Mouse (Mus musculus): Measurements from ENCODE around the gene Gpatch3.

Gene Gpatch3

GRCm38 (mm10) chr4:133619473-133620136, 45.1 kb downstream of the Gpatch3 start:
- DNase-seq (ENCODE audit: low spot score in 2 of 2) = no peak

- no peak for DNase-seq (ENCODE audit: low spot score in 2 of 2)
Measured at GRCm38 (mm10) chr4:133620668-133621067, 46.1 kb downstream of the Gpatch3 start.

- peak; percentile 37 to 48 for DNase-seq (ENCODE audit: low spot score in 2 of 2)
Measured at GRCm38 (mm10) chr4:133622161-133622695, 47.7 kb downstream of the Gpatch3 start.

- DNase-seq (ENCODE audit: low spot score in 2 of 2) = no peak
Measured at GRCm38 (mm10) chr4:133624830-133625229, 50.3 kb downstream of the Gpatch3 start.

GRCm38 (mm10) chr4:133625621-133626071, 51.1 kb downstream of the Gpatch3 start:
- peak; percentile 65 to 72 for DNase-seq (ENCODE audit: low spot score in 2 of 2)

GRCm38 (mm10) chr4:133626221-133626620, 51.7 kb downstream of the Gpatch3 start:
- no peak for DNase-seq (ENCODE audit: low spot score in 2 of 2)

- no peak for DNase-seq (ENCODE audit: low spot score in 2 of 2)
Measured at GRCm38 (mm10) chr4:133626621-133627020, 52.1 kb downstream of the Gpatch3 start.

- no peak for DNase-seq (ENCODE audit: low spot score in 2 of 2)
Measured at GRCm38 (mm10) chr4:133627039-133627438, 52.5 kb downstream of the Gpatch3 start.

- DNase-seq (ENCODE audit: low spot score in 2 of 2) = no peak
Measured at GRCm38 (mm10) chr4:133628517-133628916, 54.0 kb downstream of the Gpatch3 start.

- no peak for DNase-seq (ENCODE audit: low spot score in 2 of 2)
Measured at GRCm38 (mm10) chr4:133629191-133629590, 54.6 kb downstream of the Gpatch3 start.

GRCm38 (mm10) chr4:133630326-133630920, 55.9 kb downstream of the Gpatch3 start:
- no peak for DNase-seq (ENCODE audit: low spot score in 2 of 2)

GRCm38 (mm10) chr4:133631071-133631768, 56.7 kb downstream of the Gpatch3 start:
- no peak for DNase-seq (ENCODE audit: low spot score in 2 of 2)

GRCm38 (mm10) chr4:133631769-133632411, 57.3 kb downstream of the Gpatch3 start:
- no peak for DNase-seq (ENCODE audit: low spot score in 2 of 2)

GRCm38 (mm10) chr4:133632483-133633327, 58.2 kb downstream of the Gpatch3 start:
- peak; percentile 22 to 58 for DNase-seq (ENCODE audit: low spot score in 2 of 2)

GRCm38 (mm10) chr4:133633332-133634042, 58.9 kb downstream of the Gpatch3 start:
- DNase-seq (ENCODE audit: low spot score in 2 of 2) = peak; percentile 84 to 93
